Mouse (Mus musculus) olfactory bulb, adult 2 months (tissue): ENCODE results near the gene Saysd1.

Experiments used
- CTCF ChIP-seq: fragments of 200-500 bp; IDR thresholded peaks from 2 replicates; pipeline ENCODE4 v1.5.1; 2012; ENCODE audit warnings: low read depth, mild to moderate bottlenecking, low read length, moderate library complexity; ENCODE audit not compliant: insufficient read depth
- POLR2A ChIP-seq: fragments of 200-500 bp; IDR thresholded peaks from 2 replicates; pipeline ENCODE4 v1.6.1; 2012; ENCODE audit warnings: mild to moderate bottlenecking, low read depth, low read length, moderate library complexity; ENCODE audit not compliant: insufficient read depth

DNA sequence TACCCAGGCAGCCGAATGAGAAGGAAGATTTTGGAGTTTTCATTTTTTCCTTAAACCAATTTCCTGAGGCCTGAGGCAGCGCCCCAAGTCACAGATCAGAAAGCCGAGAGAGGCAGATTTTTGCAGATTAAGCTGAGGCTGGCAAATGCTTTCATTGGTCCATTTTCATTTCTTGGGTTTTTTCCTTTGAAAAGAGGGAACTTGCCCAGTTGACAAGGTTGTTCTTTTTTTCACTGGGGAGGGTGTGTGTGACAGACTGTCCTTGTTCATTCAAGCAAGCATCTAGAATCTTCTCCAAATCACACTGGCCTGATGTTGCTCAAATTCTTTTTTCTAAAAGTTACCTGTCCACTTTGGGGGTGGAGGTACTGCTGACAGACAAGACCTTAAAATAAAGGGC, 40.7 kb upstream of the Saysd1 start:
- TF ChIP-seq CTCF (no peak), POLR2A (no peak)
